Mouse (Mus musculus) brain, adult 10 weeks (tissue): ENCODE results near the gene Dusp27. TPM values are rescaled to one million over a fixed set of nuclear protein-coding genes. Genes with fewer than 3 reads are reported as not detected.

Source experiments
- polyA plus RNA-seq: library from polyadenylated mRNA; stranded (reverse); fragments of 350-450 nt; fragmentation: Illumina TruSeq; extraction: RNeasy Lipid Tissue Mini Kit (QIAGEN cat#74804); gene quantifications from one replicate; pipeline ENCODE4 v1.2.3, GENCODE M21; 2015; ENCODE audit warnings: low read depth, low replicate concordance

The Dusp27 gene
- 0.28 TPM for polyA plus RNA-seq

GRCm38 (mm10) chr1:166127719-166128118, at the start of gene Dusp27:
Gene Dusp27, minus strand, starts transcription at chr1:166127922.

GRCm38 (mm10) chr1:166130224-166130860, 2.6 kb upstream of the Dusp27 start, which contains the start of gene Gpa33:
Gene Gpa33, plus strand, starts transcription at chr1:166130238.

Other genes with a start within 250 kb of the Dusp27 start
- 6.0 TPM for gene Pou2f1, start 125.2 kb downstream of the Dusp27 start, polyA plus RNA-seq
- gene Gpa33, start 2.3 kb upstream of the Dusp27 start, polyA plus RNA-seq: not detected
- gene Mael, start 110.8 kb upstream of the Dusp27 start, polyA plus RNA-seq: 0.39 TPM
- 47.0 TPM for gene Ildr2, start 126.2 kb upstream of the Dusp27 start, polyA plus RNA-seq